ENCODE assay signal across 22 mouse cellular contexts in the genomic region with DNA sequence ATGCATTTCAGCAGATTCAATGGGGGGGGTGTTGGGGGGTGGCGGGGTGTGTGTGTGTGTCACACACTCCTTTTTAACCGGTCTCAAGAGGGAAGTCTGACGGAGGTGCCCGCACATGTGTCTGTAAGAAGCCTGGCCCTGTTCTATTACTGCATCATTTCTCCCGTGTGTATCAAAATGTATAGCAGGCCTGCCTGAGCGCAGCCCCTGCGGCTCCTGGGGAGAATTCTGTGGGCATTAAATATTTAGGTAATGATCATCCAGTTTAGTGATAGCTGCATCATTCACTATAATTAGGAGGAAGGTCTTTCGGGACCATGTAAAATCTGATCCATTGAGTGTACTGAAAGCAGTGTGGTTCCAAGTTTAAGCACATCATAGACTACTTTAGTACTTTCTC. TPM values are rescaled to one million over a fixed set of nuclear protein-coding genes. Genes with fewer than 3 reads are reported as not detected.
A peak's percentile ranks its signal among the peaks of the same experiment; 100 is the strongest.
DNase-seq lines count a peak whose midpoint lies in the region; ATAC-seq lines count a peak whose summit lies in the region.
"Had no signal": no experiment of that assay in that cellular context is flagged by ENCODE, and none has a peak within 500 bp of the region (broad histone marks: within the 10 kb centered on the region; RNA-seq: fewer than 3 reads in every experiment).

No protein-coding gene starts in this region.

- no peak overlapping the region for H3K4me3 ChIP-seq in hindbrain, embryonic 14.5 days (replicated peaks; ENCODE audit: low read length)
- H3K4me3 ChIP-seq in hindbrain, embryonic 10.5 days, result no peak overlapping the region
- H3K4me3 ChIP-seq in neural tube, embryonic 13.5 days, result no peak overlapping the region
- H3K4me3 ChIP-seq: embryonic facial prominence, embryonic 13.5 days; embryonic facial prominence, embryonic 15.5 days; erythroblast, embryonic 14.5 days; forebrain, embryonic 10.5 days; forebrain, embryonic 12.5 days had no signal

- H3K27ac ChIP-seq in hindbrain, embryonic 14.5 days, result no peak overlapping the region
- H3K27ac ChIP-seq in hindbrain, embryonic 10.5 days, result no peak overlapping the region
- no peak overlapping the region for H3K27ac ChIP-seq in neural tube, embryonic 13.5 days (replicated peaks)
- H3K27ac ChIP-seq: embryonic facial prominence, embryonic 13.5 days; embryonic facial prominence, embryonic 15.5 days; forebrain, embryonic 10.5 days; forebrain, embryonic 12.5 days had no signal

- no peak for DNase-seq in hindbrain, embryonic 14.5 days (ENCODE audit: low spot score)
- DNase-seq in hindbrain, embryonic 10.5 days (ENCODE audit: low spot score), result no peak
- DNase-seq in neural tube, embryonic 10.5 days (ENCODE audit: extremely low spot score, low spot score), result no peak
- DNase-seq in right cerebral cortex, postnatal 25 days, result no peak
- DNase-seq: adrenal gland, adult 2 months; adrenal gland, postnatal 10 days; adrenal gland, postnatal 25 days; cerebellum, adult 11 months; cerebellum, adult 18-20 months; cerebellum, adult 8-10 months; cerebellum, adult 9-11 months; cerebellum, postnatal 14 days; cerebellum, postnatal 36 days; embryo, embryonic 11 days had no signal

- no peaks in the 10 kb centered on the region for H3K4me1 ChIP-seq in hindbrain, embryonic 14.5 days (replicated peaks; ENCODE audit: control insufficient read depth, insufficient read depth, low read length)
- H3K4me1 ChIP-seq in hindbrain, embryonic 10.5 days (replicated peaks), result peaks cover 6% of the 10 kb centered on the region; the same call in 1 of the 2 replicates
- H3K4me1 ChIP-seq in neural tube, embryonic 13.5 days (replicated peaks), result peaks cover 7% of the 10 kb centered on the region; the same call in 1 of the 2 replicates
- H3K4me1 ChIP-seq: embryonic facial prominence, embryonic 13.5 days; embryonic facial prominence, embryonic 15.5 days; forebrain, embryonic 12.5 days had no signal

- H3K9me3 ChIP-seq in hindbrain, embryonic 14.5 days (ENCODE audit: control insufficient read depth, low read length), result no peaks in the 10 kb centered on the region
- no peaks in the 10 kb centered on the region for H3K9me3 ChIP-seq in hindbrain, embryonic 10.5 days
- H3K9me3 ChIP-seq in neural tube, embryonic 13.5 days, result no peaks in the 10 kb centered on the region
- H3K9me3 ChIP-seq: embryonic facial prominence, embryonic 13.5 days; forebrain, embryonic 12.5 days had no signal

- 81% methylated on average over 8 of the region's 8 CpGs for WGBS in hindbrain, embryonic 14.5 days
- WGBS in hindbrain, embryonic 10.5 days, result 98% methylated on average over 8 of the region's 8 CpGs
- 63% methylated on average over 8 of the region's 8 CpGs for WGBS in neural tube, embryonic 13.5 days

- no peak overlapping the region for H3K4me2 ChIP-seq in hindbrain, embryonic 14.5 days (replicated peaks)
- no peak overlapping the region for H3K4me2 ChIP-seq in neural tube, embryonic 13.5 days
- H3K4me2 ChIP-seq: embryonic facial prominence, embryonic 13.5 days; embryonic facial prominence, embryonic 15.5 days; forebrain, embryonic 12.5 days had no signal

- no peaks in the 10 kb centered on the region for H3K27me3 ChIP-seq in hindbrain, embryonic 14.5 days (ENCODE audit: control insufficient read depth, insufficient read depth, low read length)
- no peaks in the 10 kb centered on the region for H3K27me3 ChIP-seq in hindbrain, embryonic 10.5 days (ENCODE audit: insufficient read depth, poor library complexity, severe bottlenecking)
- no peaks in the 10 kb centered on the region for H3K27me3 ChIP-seq in neural tube, embryonic 13.5 days
- H3K27me3 ChIP-seq: embryonic facial prominence, embryonic 13.5 days; embryonic facial prominence, embryonic 15.5 days; forebrain, embryonic 12.5 days had no signal

- no peak overlapping the region for H3K9ac ChIP-seq in hindbrain, embryonic 14.5 days
- H3K9ac ChIP-seq in neural tube, embryonic 13.5 days, result no peak overlapping the region
- H3K9ac ChIP-seq: embryonic facial prominence, embryonic 13.5 days; embryonic facial prominence, embryonic 15.5 days; forebrain, embryonic 12.5 days had no signal

- H3K36me3 ChIP-seq in hindbrain, embryonic 14.5 days (replicated peaks; ENCODE audit: control insufficient read depth, insufficient read depth), result peaks cover 38% of the 10 kb centered on the region
- H3K36me3 ChIP-seq in hindbrain, embryonic 10.5 days, result peaks cover 57% of the 10 kb centered on the region
- H3K36me3 ChIP-seq in neural tube, embryonic 13.5 days, result peaks cover 49% of the 10 kb centered on the region

- ATAC-seq in hindbrain, embryonic 14.5 days (ENCODE audit: low FRiP score), result 0 out of 2 replicates have a peak, but pooled peaks have one; percentile 46
- ATAC-seq in neural tube, embryonic 13.5 days (ENCODE audit: low read depth), result peak; percentile 74
- ATAC-seq: forebrain, embryonic 14.5 days; forebrain, embryonic 16.5 days had no signal

RNA-seq across cellular contexts. Expression of gene Umps, which starts 50.4 kb away (rescaled TPM):
- 24.2 and 28.5 TPM in 2 replicates for polyA plus RNA-seq in hindbrain, embryonic 14.5 days (2014; fragmentation: Nextera tagmentation; extraction: Ambion mirVana)
- 63.8 and 87.1 TPM in 2 replicates for polyA plus RNA-seq in hindbrain, embryonic 10.5 days (2016; fragmentation: Nextera tagmentation; extraction: Ambion mirVana)
- 20.4 and 23.0 TPM in 2 replicates for polyA plus RNA-seq in neural tube, embryonic 13.5 days (2015; fragmentation: Nextera tagmentation; extraction: Ambion mirVana)
